Mouse (Mus musculus) myocyte (in vitro differentiated cells): ENCODE measurements at regions not wholly inside any gene's neighbourhood (a gene's known extent, or its start where the extent isn't known, plus 50 kb on each side); places are given as distances from the start of the nearest gene placed in this dataset.

Experiments
- H3K27me3 ChIP-seq: one replicate; pipeline ENCODE4 v1.6.1; 2011; ENCODE audit not compliant: control insufficient read depth, insufficient read depth, insufficient read length
- H3K36me3 ChIP-seq: one replicate; pipeline ENCODE4 v1.6.1; 2011; ENCODE audit not compliant: control insufficient read depth, insufficient read depth
- H3K4me2 ChIP-seq: one replicate; pipeline ENCODE4 v1.6.1; 2011; ENCODE audit warnings: low read depth, control low read depth
- H3K4me3 ChIP-seq: one replicate; pipeline ENCODE4 v1.5.1; 2011; ENCODE audit warnings: mild to moderate bottlenecking, control low read depth, moderate library complexity
- H3K79me2 ChIP-seq: one replicate; pipeline ENCODE4 v1.6.1; 2011; ENCODE audit not compliant: control insufficient read depth, insufficient read depth
- H3ac ChIP-seq: one replicate; pipeline ENCODE4 v1.6.1; 2011; ENCODE audit not compliant: control insufficient read depth, insufficient read length
- CEBPB ChIP-seq: IDR thresholded peaks from 2 replicates; pipeline ENCODE4 v1.6.1; 2011; ENCODE audit warnings: mild to moderate bottlenecking, moderate library complexity; ENCODE audit not compliant: poor library complexity, insufficient read depth, severe bottlenecking
- E2F4 ChIP-seq: IDR thresholded peaks from one replicate; pipeline ENCODE4 v1.6.1; 2011; ENCODE audit warnings: mild to moderate bottlenecking, control low read depth, moderate library complexity; ENCODE audit not compliant: insufficient read depth
- MAX ChIP-seq: IDR thresholded peaks from one replicate; pipeline ENCODE4 v1.6.1; 2011; ENCODE audit warnings: low read depth, mild to moderate bottlenecking, control low read depth
- MYOD1 ChIP-seq, 3 experiments: IDR thresholded peaks; one replicate each; pipeline ENCODE4 v1.6.1; 2011; ENCODE audit warnings: control low read depth in 2 of 3, low read depth in 2 of 3, mild to moderate bottlenecking in 2 of 3, moderate library complexity in 1 of 3; ENCODE audit not compliant: insufficient read length in 2 of 3, control insufficient read depth in 1 of 3
- MYOG ChIP-seq, 3 experiments: IDR thresholded peaks; one replicate each; pipeline ENCODE4 v1.6.1; 2011; ENCODE audit warnings: control low read depth in 2 of 3, low read depth in 2 of 3, mild to moderate bottlenecking in 2 of 3; ENCODE audit not compliant: insufficient read length in 2 of 3, control insufficient read depth in 1 of 3, insufficient read depth in 1 of 3
- POLR2A ChIP-seq: IDR thresholded peaks from one replicate; pipeline ENCODE4 v1.6.1; 2011; ENCODE audit warnings: low read depth, mild to moderate bottlenecking, control low read depth, moderate library complexity; ENCODE audit not compliant: insufficient read length
- POLR2AphosphoS2 ChIP-seq: IDR thresholded peaks from one replicate; pipeline ENCODE4 v1.6.1; 2011; ENCODE audit warnings: low read depth, control low read depth; ENCODE audit not compliant: insufficient read length
- REST ChIP-seq: IDR thresholded peaks from one replicate; pipeline ENCODE4 v1.6.1; 2011; ENCODE audit warnings: mild to moderate bottlenecking, control low read depth, moderate library complexity; ENCODE audit not compliant: insufficient read depth, insufficient read length
- SRF ChIP-seq: IDR thresholded peaks from one replicate; pipeline ENCODE4 v1.6.1; 2011; ENCODE audit warnings: low read depth; ENCODE audit not compliant: control insufficient read depth, insufficient read length
- TCF12 ChIP-seq: IDR thresholded peaks from one replicate; pipeline ENCODE4 v1.6.1; 2011; ENCODE audit warnings: mild to moderate bottlenecking, control low read depth; ENCODE audit not compliant: poor library complexity, insufficient read depth, severe bottlenecking
- TCF3 ChIP-seq: IDR thresholded peaks from one replicate; pipeline ENCODE4 v1.6.1; 2011; ENCODE audit warnings: low read depth, control low read depth; ENCODE audit not compliant: insufficient read length
- USF1 ChIP-seq: IDR thresholded peaks from one replicate; pipeline ENCODE4 v1.6.1; 2011; ENCODE audit warnings: low read depth, mild to moderate bottlenecking, control low read depth, moderate library complexity

GRCm38 (mm10) chr9:13905086-13905669 lies 77.7 kb downstream of the Fam76b start:
- H3K36me3 ChIP-seq = no peaks in the 10 kb centered on the region
- no peak overlapping the region for H3K4me3 ChIP-seq
- H3K27me3 ChIP-seq = no peaks in the 10 kb centered on the region
- TF ChIP-seq REST = no peak
- TF ChIP-seq MYOD1 (IDR thresholded peaks at IDR 0.05; ENCODE audit: control insufficient read depth in 1 of 3, insufficient read length in 2 of 3, low read depth in 2 of 3) = no peak
- TF ChIP-seq TCF3 = no peak
- no peak for TF ChIP-seq MYOG (IDR thresholded peaks at IDR 0.05; ENCODE audit: control insufficient read depth in 1 of 3, insufficient read depth in 1 of 3, insufficient read length in 2 of 3, low read depth in 2 of 3)
- TF ChIP-seq SRF = no peak
- no peak for TF ChIP-seq E2F4
- no peak for TF ChIP-seq POLR2AphosphoS2
- no peak for TF ChIP-seq MAX
- no peak for TF ChIP-seq TCF12
- no peak for TF ChIP-seq CEBPB
- no peak for TF ChIP-seq POLR2A
- TF ChIP-seq USF1 = no peak
- H3ac ChIP-seq = no peak overlapping the region
- H3K79me2 ChIP-seq = no peaks in the 10 kb centered on the region
- no peak overlapping the region for H3K4me2 ChIP-seq

GRCm38 (mm10) chr9:13906736-13907135 lies 79.2 kb downstream of the Fam76b start:
- Histone ChIP-seq H3K4me3 (no peak overlapping the region), H3K79me2 (no peaks in the 10 kb centered on the region), H3K4me2 (no peak overlapping the region), H3K36me3 (no peaks in the 10 kb centered on the region), H3ac (no peak overlapping the region), H3K27me3 (no peaks in the 10 kb centered on the region)
- TF ChIP-seq SRF (no peak), USF1 (no peak), POLR2AphosphoS2 (no peak), TCF12 (no peak), REST (no peak), MAX (no peak), MYOD1 (IDR thresholded peaks at IDR 0.05; ENCODE audit: control insufficient read depth in 1 of 3, insufficient read length in 2 of 3, low read depth in 2 of 3) (no peak), CEBPB (no peak), MYOG (IDR thresholded peaks at IDR 0.05; ENCODE audit: control insufficient read depth in 1 of 3, insufficient read depth in 1 of 3, insufficient read length in 2 of 3, low read depth in 2 of 3) (no peak), TCF3 (no peak), POLR2A (no peak), E2F4 (no peak)

GRCm38 (mm10) chr9:13909604-13910003 lies 82.1 kb downstream of the Fam76b start:
- Histone ChIP-seq H3K79me2 (no peaks in the 10 kb centered on the region), H3K27me3 (no peaks in the 10 kb centered on the region), H3K36me3 (no peaks in the 10 kb centered on the region), H3K4me3 (no peak overlapping the region), H3ac (no peak overlapping the region), H3K4me2 (no peak overlapping the region)
- TF ChIP-seq MYOG (IDR thresholded peaks at IDR 0.05; ENCODE audit: control insufficient read depth in 1 of 3, insufficient read depth in 1 of 3, insufficient read length in 2 of 3, low read depth in 2 of 3) (no peak), MYOD1 (IDR thresholded peaks at IDR 0.05; ENCODE audit: control insufficient read depth in 1 of 3, insufficient read length in 2 of 3, low read depth in 2 of 3) (no peak), REST (no peak), TCF12 (no peak), TCF3 (no peak), MAX (no peak), POLR2A (no peak)

DNA sequence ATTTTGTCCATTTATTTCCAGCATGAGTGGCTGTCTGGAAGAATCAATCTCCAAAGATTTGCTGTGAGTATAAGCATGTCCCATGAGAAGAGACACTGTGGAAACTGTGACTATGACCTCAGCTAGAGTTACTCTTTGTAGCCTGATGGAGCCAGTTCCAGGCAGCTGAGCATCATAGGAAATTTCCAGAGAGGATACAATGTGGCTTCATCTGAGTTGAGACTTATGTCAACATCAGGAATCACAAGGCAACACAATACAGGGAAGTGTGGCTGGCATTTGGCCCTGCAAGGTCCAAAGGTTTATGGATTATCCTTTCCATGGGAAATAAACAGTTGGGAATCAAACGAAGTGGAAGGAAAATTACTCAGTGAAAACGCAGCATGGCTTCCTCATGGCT lies 82.6 kb downstream of the Fam76b start:
- H3K79me2 ChIP-seq = no peaks in the 10 kb centered on the region
- H3K36me3 ChIP-seq = no peaks in the 10 kb centered on the region
- TF ChIP-seq USF1 (no peak), POLR2AphosphoS2 (no peak), MYOD1 (IDR thresholded peaks at IDR 0.05; ENCODE audit: control insufficient read depth in 1 of 3, insufficient read length in 2 of 3, low read depth in 2 of 3) (no peak), TCF12 (no peak), POLR2A (no peak), MAX (no peak), REST (no peak), MYOG (IDR thresholded peaks at IDR 0.05; ENCODE audit: control insufficient read depth in 1 of 3, insufficient read depth in 1 of 3, insufficient read length in 2 of 3, low read depth in 2 of 3) (no peak), TCF3 (no peak), CEBPB (no peak)
- no peak overlapping the region for H3ac ChIP-seq
- H3K27me3 ChIP-seq = no peaks in the 10 kb centered on the region
- no peak overlapping the region for H3K4me2 ChIP-seq
- no peak overlapping the region for H3K4me3 ChIP-seq

- no peak overlapping the region for H3ac ChIP-seq
- TF ChIP-seq MYOG (IDR thresholded peaks at IDR 0.05; ENCODE audit: control insufficient read depth in 1 of 3, insufficient read depth in 1 of 3, insufficient read length in 2 of 3, low read depth in 2 of 3) (no peak), TCF3 (no peak), CEBPB (no peak), POLR2AphosphoS2 (no peak), REST (no peak), E2F4 (no peak), POLR2A (no peak), TCF12 (no peak), MAX (no peak), USF1 (no peak), SRF (no peak), MYOD1 (IDR thresholded peaks at IDR 0.05; ENCODE audit: control insufficient read depth in 1 of 3, insufficient read length in 2 of 3, low read depth in 2 of 3) (no peak)
- no peaks in the 10 kb centered on the region for H3K36me3 ChIP-seq
- H3K4me2 ChIP-seq = no peak overlapping the region
- no peak overlapping the region for H3K4me3 ChIP-seq
- no peaks in the 10 kb centered on the region for H3K79me2 ChIP-seq
- H3K27me3 ChIP-seq = no peaks in the 10 kb centered on the region
Measured at GRCm38 (mm10) chr9:13913459-13913858, 85.9 kb downstream of the Fam76b start.
